ENCODE assay signal across 26 mouse cellular contexts in genomic region chr7:118240402-118240801, GRCm38 (mm10).
"Had no signal": no experiment of that assay in that cellular context is flagged by ENCODE, and none has a peak within 500 bp of the region (broad histone marks: within the 10 kb centered on the region; RNA-seq: fewer than 3 reads in every experiment).

No protein-coding gene starts in this region.

- DNase-seq: gastrocnemius, adult 2 months; gastrocnemius, postnatal 10 days; gastrocnemius, postnatal 25 days; heart, adult 18-20 months; heart, postnatal 14 days; heart, postnatal 36 days; kidney, adult 2 months; kidney, adult 9 months; kidney, postnatal 14 days; kidney, postnatal 36 days; layer of hippocampus, adult 9-11 months; layer of hippocampus, postnatal 36 days; left cerebral cortex, postnatal 4 days; liver, embryonic 13.5 days had no signal

- H3K27ac ChIP-seq: heart, embryonic 10.5 days; heart, embryonic 13.5 days; heart, embryonic 15.5 days; hindbrain, embryonic 13.5 days; intestine, embryonic 15.5 days; kidney, embryonic 15.5 days; kidney, postnatal 0 days; limb, embryonic 13.5 days; limb, embryonic 15.5 days; liver, embryonic 13.5 days had no signal

- H3K4me2 ChIP-seq: heart, embryonic 13.5 days; heart, embryonic 15.5 days; hindbrain, embryonic 13.5 days; intestine, embryonic 15.5 days; limb, embryonic 13.5 days; limb, embryonic 15.5 days; liver, embryonic 13.5 days had no signal

- H3K9me3 ChIP-seq: heart, embryonic 10.5 days; heart, embryonic 13.5 days; heart, embryonic 15.5 days; hindbrain, embryonic 13.5 days; intestine, embryonic 15.5 days; kidney, embryonic 15.5 days; limb, embryonic 13.5 days; limb, embryonic 15.5 days; liver, embryonic 13.5 days had no signal

- H3K27me3 ChIP-seq: heart, embryonic 13.5 days; heart, embryonic 15.5 days; hindbrain, embryonic 13.5 days; intestine, embryonic 15.5 days; kidney, embryonic 15.5 days; limb, embryonic 13.5 days; limb, embryonic 15.5 days; liver, embryonic 13.5 days had no signal

- H3K9ac ChIP-seq: heart, embryonic 13.5 days; heart, embryonic 15.5 days; hindbrain, embryonic 13.5 days; intestine, embryonic 15.5 days; kidney, embryonic 15.5 days; limb, embryonic 13.5 days; limb, embryonic 15.5 days had no signal

- H3K36me3 ChIP-seq: heart, embryonic 10.5 days; heart, embryonic 13.5 days; heart, embryonic 15.5 days; hindbrain, embryonic 13.5 days; intestine, embryonic 15.5 days; kidney, embryonic 15.5 days; limb, embryonic 13.5 days; limb, embryonic 15.5 days; liver, embryonic 13.5 days had no signal

- ATAC-seq: hindbrain, embryonic 16.5 days; inflammation-experienced regulatory T-cells, adult 6 months; intestine, embryonic 15.5 days; intestine, postnatal 0 days had no signal

- H3K4me3 ChIP-seq: gastrocnemius, adult 2 months; heart, embryonic 10.5 days; heart, embryonic 13.5 days; heart, embryonic 15.5 days; hindbrain, embryonic 13.5 days; intestine, embryonic 15.5 days; kidney, embryonic 15.5 days; limb, embryonic 13.5 days; limb, embryonic 15.5 days had no signal
